Mouse (Mus musculus) hindbrain, embryonic 12.5 days (tissue): ENCODE measurements around the gene Kcnn4. TPM values are rescaled to one million over a fixed set of nuclear protein-coding genes. Genes with fewer than 3 reads are reported as not detected.

ENCODE experiments used
- ATAC-seq: fragments of 200-750 bp; cut with Nextera tagmentation; 2 replicates; pipeline ENCODE4 v1.8.0; 2017; ENCODE audit warnings: moderate TSS enrichment; ENCODE audit not compliant: low FRiP score
- H3K27ac ChIP-seq: fragments of 300-500 bp; sonication (generic); 2 replicates; pipeline ENCODE4 v1.5.1; 2016; ENCODE audit warnings: mild to moderate bottlenecking
- H3K27me3 ChIP-seq: fragments of 300-500 bp; sonication (generic); 2 replicates; pipeline ENCODE4 v1.6.1; 2016; ENCODE audit warnings: mild to moderate bottlenecking
- H3K36me3 ChIP-seq: fragments of 300-500 bp; sonication (generic); 2 replicates; pipeline ENCODE4 v1.6.1; 2016; ENCODE audit warnings: mild to moderate bottlenecking
- H3K4me1 ChIP-seq: fragments of 300-500 bp; sonication (generic); 2 replicates; pipeline ENCODE4 v1.6.1; 2016
- H3K4me2 ChIP-seq: fragments of 300-500 bp; sonication (generic); replicated peaks from 2 replicates; pipeline ENCODE4 v1.6.1; 2016; ENCODE audit warnings: mild to moderate bottlenecking
- H3K4me3 ChIP-seq: fragments of 300-500 bp; sonication (generic); 2 replicates; pipeline ENCODE4 v1.5.1; 2016; ENCODE audit warnings: mild to moderate bottlenecking
- H3K9ac ChIP-seq: fragments of 300-500 bp; sonication (generic); 2 replicates; pipeline ENCODE4 v1.6.1; 2016; ENCODE audit warnings: mild to moderate bottlenecking, moderate library complexity
- H3K9me3 ChIP-seq: fragments of 300-500 bp; sonication (generic); replicated peaks from 2 replicates; pipeline ENCODE4 v1.6.1; 2016; ENCODE audit warnings: mild to moderate bottlenecking
- WGBS: fragments of 180-500 bp; shearing (Covaris S2); methylation state at CpG from one replicate; pipeline ENCODE4 v1.1.7; 2016; 5-methylcytosine and 5-hydroxymethylcytosine counted together
- polyA plus RNA-seq: library from polyadenylated mRNA; unstranded; fragments of >200 nt; fragmentation: Nextera tagmentation; extraction: Ambion mirVana; gene quantifications from 2 replicates; pipeline ENCODE4 v1.2.1, GENCODE M21; 2016

Kcnn4 gene
- polyA plus RNA-seq, 1 experiment from 2014 or later, result 2.1 TPM

DNA sequence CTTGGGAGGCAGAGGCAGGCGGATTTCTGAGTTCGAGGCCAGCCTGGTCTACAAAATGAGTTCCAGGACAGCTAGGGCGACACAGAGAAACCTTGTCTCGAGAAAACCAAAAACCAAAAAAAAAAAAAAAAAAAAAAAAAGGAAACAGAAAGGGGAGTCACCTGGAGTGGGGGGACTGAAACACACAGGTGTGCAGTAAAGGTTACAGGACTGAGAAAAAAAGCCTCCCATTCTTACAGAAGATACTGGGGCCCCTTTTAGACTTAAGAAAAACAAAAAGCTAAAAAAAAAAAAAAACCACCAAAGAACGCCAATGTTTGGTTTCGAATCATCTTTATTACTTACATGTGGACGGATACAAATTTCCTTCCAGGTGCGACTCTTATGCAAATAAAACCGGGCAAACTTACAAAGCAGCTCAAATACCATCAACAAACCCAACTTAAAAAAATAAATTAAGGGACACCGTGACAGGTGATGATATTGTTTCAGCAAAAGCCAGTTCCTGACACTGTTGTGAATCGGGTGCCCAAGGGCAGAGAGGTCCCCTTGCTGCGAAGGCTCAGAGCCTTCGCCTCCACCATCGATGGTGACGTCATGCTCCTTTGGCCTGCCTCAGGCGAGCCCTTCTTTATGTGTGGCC lies 12.8 kb downstream of the Kcnn4 start:
- ATAC-seq, result no peak
- H3K27ac ChIP-seq, result no peak overlapping the region
- no peak overlapping the region for H3K9ac ChIP-seq
- H3K4me3 ChIP-seq, result no peak overlapping the region
- no peak overlapping the region for H3K4me2 ChIP-seq
- 0 out of 2 replicates have a peak, but pooled peaks cover 3% of the 10 kb centered on the region for H3K27me3 ChIP-seq
- H3K36me3 ChIP-seq, result no peaks in the 10 kb centered on the region
- H3K9me3 ChIP-seq, result no peaks in the 10 kb centered on the region
- WGBS, result 84% methylated on average over 16 of the region's 16 CpGs
- 0 out of 2 replicates have a peak, but pooled peaks cover 5% of the 10 kb centered on the region for H3K4me1 ChIP-seq

DNA sequence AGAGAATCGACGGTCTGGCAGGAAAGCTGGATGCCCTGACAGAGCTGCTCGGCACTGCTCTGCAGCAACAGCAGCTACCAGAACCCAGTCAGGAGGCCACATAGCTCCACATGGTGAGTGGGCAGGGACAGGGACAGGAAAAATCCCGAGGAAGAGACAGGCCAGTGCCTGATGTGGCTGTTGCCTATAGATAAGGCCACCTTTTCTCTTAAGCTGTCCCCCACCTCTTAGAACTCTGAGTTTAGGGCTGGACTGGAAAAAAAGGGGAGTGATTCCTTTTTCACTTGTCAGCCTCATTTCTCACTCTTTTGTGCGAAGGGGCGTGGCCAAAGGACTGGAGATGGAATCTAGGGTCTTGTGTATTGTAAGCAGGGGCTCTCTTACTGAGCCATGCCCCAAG lies 14.0 kb downstream of the Kcnn4 start:
- H3K9ac ChIP-seq, result no peak overlapping the region
- no peak for ATAC-seq

DNA sequence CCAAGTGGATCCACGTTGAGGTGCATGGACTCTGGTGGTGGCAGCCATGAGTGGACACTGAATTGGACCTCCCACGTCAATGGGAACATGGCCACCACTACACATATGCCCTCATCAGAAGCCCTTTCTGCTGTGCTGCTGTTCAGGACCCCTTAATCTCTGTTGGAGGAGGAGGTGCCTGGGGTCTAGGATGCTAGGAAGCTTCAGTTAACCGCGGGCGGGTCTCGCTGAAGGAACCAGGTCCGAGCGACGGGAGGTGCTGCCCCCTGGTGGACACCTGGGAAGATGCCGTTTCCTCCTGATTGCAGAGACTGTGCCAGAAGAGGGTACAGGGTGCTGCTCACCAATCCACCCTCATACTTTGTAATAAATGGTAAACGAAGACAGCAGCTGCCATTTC lies 14.8 kb downstream of the Kcnn4 start:
- Histone ChIP-seq H3K36me3 (no peaks in the 10 kb centered on the region), H3K9me3 (no peaks in the 10 kb centered on the region), H3K27ac (no peak overlapping the region), H3K4me2 (peak overlapping the region; percentile 31), H3K27me3 (no peaks in the 10 kb centered on the region), H3K4me3 (no peak overlapping the region), H3K9ac (no peak overlapping the region), H3K4me1 (0 out of 2 replicates have a peak, but pooled peaks cover 2% of the 10 kb centered on the region)
- 10% methylated on average over 11 of the region's 11 CpGs for WGBS
- peak; percentile 60 for ATAC-seq

More for the DNA sequence above, 14.0 kb downstream of the Kcnn4 start:
- H3K36me3 ChIP-seq, result no peaks in the 10 kb centered on the region
- H3K27me3 ChIP-seq, result no peaks in the 10 kb centered on the region
- H3K4me3 ChIP-seq, result no peak overlapping the region
- no peaks in the 10 kb centered on the region for H3K9me3 ChIP-seq
- no peak overlapping the region for H3K4me2 ChIP-seq
- H3K27ac ChIP-seq, result no peak overlapping the region
- H3K4me1 ChIP-seq, result 0 out of 2 replicates have a peak, but pooled peaks cover 5% of the 10 kb centered on the region
- WGBS, result 66% methylated on average over 6 of the region's 6 CpGs

DNA sequence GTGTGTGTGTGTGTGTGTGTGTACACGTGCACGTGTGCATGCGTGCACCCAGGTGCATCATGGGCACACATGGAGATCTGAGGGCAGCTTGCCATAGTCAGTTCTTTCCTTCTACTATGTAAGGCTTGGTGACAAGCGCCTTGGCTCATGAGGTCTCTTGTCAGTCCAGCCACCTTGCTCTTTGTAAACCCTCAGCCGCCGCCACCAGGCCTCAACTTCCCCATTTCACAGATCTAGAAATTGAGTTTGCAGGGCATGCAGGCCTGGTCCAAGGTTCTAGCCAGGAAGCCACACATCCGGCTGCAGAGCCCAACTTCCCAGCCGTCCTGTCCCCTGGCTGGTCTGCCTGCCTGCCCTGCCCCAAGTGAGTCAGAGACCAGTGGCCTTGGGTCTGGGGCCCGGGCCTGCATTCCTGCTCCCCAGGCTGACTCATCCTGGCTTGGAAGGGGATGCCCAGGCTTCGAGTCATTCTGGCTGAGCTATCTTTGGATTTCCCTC lies 17.0 kb downstream of the Kcnn4 start:
- H3K27ac ChIP-seq, result no peak overlapping the region
- WGBS, result 85% methylated on average over 10 of the region's 10 CpGs
- ATAC-seq, result no peak

DNA sequence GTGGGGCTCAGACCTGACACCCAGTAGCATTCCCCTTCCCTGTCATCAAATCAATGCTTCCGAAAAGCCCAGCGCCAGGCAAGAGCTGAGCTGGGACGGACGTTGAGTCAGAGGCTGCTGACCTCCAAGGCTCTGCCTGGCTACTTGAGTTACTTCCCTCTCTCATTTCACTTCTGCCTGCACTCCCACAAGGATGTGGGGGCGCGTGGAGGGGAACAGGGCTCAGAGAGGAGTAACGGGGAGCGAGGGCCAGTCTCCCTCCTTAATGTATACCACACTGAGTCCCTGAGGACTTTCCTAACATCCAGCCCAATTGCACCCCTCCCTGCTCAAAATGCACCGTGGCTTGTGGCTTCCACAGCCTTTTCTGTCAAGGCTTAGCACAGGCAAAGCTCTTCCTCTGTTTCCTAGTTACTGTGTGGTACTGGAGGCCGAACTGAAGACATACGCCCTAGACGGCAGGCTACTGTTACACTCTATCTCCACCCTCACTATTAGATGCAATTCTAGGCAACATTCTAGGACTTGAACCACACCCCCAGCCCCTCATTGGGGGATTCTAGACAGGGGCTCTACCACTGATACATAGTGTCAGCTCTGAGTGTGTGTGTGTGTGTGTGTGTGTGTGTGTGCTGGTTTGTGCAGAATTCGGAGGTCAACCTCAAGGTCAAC lies 19.6 kb downstream of the Kcnn4 start:
- Histone ChIP-seq H3K4me2 (no peak overlapping the region), H3K4me3 (no peak overlapping the region), H3K27me3 (no peaks in the 10 kb centered on the region), H3K4me1 (peaks cover 9% of the 10 kb centered on the region), H3K27ac (0 out of 2 replicates have a peak overlapping the region, but pooled peaks have one; percentile 12), H3K9ac (peak overlapping the region; percentile 13; the same call in 1 of the 2 replicates), H3K36me3 (no peaks in the 10 kb centered on the region), H3K9me3 (no peaks in the 10 kb centered on the region)
- 65% methylated on average over 13 of the region's 13 CpGs for WGBS
- ATAC-seq, result no peak

More for the DNA sequence above, 17.0 kb downstream of the Kcnn4 start:
- H3K36me3 ChIP-seq, result no peaks in the 10 kb centered on the region
- H3K4me1 ChIP-seq, result peaks cover 9% of the 10 kb centered on the region
- no peaks in the 10 kb centered on the region for H3K27me3 ChIP-seq
- peak overlapping the region; percentile 43; the same call in 1 of the 2 replicates for H3K9ac ChIP-seq
- no peak overlapping the region for H3K4me3 ChIP-seq
- H3K9me3 ChIP-seq, result no peaks in the 10 kb centered on the region
- H3K4me2 ChIP-seq, result no peak overlapping the region

- ATAC-seq, result peak; percentile 43
- Histone ChIP-seq H3K36me3 (no peaks in the 10 kb centered on the region), H3K9ac (no peak overlapping the region), H3K27me3 (no peaks in the 10 kb centered on the region), H3K4me1 (peaks cover 9% of the 10 kb centered on the region), H3K4me3 (no peak overlapping the region), H3K4me2 (peak overlapping the region; percentile 26), H3K27ac (peak overlapping the region; percentile 71; the same call in 1 of the 2 replicates), H3K9me3 (no peaks in the 10 kb centered on the region)
- WGBS, result 57% methylated on average over 7 of the region's 7 CpGs
Measured at GRCm38 (mm10) chr7:24390512-24390911, 20.4 kb downstream of the Kcnn4 start.

- 26% methylated on average over 5 of the region's 5 CpGs for whole genome bisulfite sequencing
- Histone ChIP-seq H3K9ac (no peak overlapping the region; the same call in 1 of the 2 replicates), H3K4me1 (peaks cover 9% of the 10 kb centered on the region), H3K4me2 (peak overlapping the region; percentile 26), H3K36me3 (no peaks in the 10 kb centered on the region), H3K4me3 (no peak overlapping the region), H3K27me3 (no peaks in the 10 kb centered on the region), H3K27ac (peak overlapping the region; percentile 71), H3K9me3 (no peaks in the 10 kb centered on the region)
- peak; percentile 80 for ATAC-seq
Measured at GRCm38 (mm10) chr7:24391077-24391476, 21.0 kb downstream of the Kcnn4 start.

- WGBS, result 74% methylated on average over 2 of the region's 2 CpGs
- no peaks in the 10 kb centered on the region for H3K36me3 ChIP-seq
Measured at GRCm38 (mm10) chr7:24391687-24392086, 21.6 kb downstream of the Kcnn4 start.

DNA sequence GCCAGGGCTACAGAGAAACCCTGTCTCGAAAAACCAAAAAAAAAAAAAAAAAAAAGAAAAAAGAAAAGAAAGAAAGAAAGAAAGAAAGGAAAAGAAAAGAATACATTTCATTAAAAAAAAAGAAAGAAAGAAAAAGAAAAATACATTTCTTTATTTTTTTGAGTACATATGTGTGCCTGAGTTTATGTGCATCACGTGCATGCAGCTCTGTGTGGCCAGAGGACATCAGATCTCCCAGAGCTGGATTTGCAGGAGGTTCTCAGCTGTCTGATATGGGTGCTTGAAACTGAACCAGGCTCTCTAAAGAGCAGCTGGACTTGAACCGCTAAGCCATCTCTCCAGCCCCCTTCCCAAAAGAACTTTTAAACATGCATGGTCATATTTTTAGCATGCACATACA lies 24.0 kb downstream of the Kcnn4 start:
- H3K9ac ChIP-seq, result no peak overlapping the region
- no peaks in the 10 kb centered on the region for H3K27me3 ChIP-seq
- WGBS, result 78% methylated on average over 3 of the region's 3 CpGs
- peaks cover 9% of the 10 kb centered on the region for H3K4me1 ChIP-seq
- H3K4me2 ChIP-seq, result no peak overlapping the region
- no peaks in the 10 kb centered on the region for H3K36me3 ChIP-seq
- ATAC-seq, result no peak
- no peak overlapping the region for H3K4me3 ChIP-seq
- H3K9me3 ChIP-seq, result no peaks in the 10 kb centered on the region
- H3K27ac ChIP-seq, result no peak overlapping the region

More at GRCm38 (mm10) chr7:24391687-24392086, 21.6 kb downstream of the Kcnn4 start:
- Histone ChIP-seq H3K27me3 (no peaks in the 10 kb centered on the region), H3K9me3 (no peaks in the 10 kb centered on the region), H3K27ac (peak overlapping the region; percentile 71), H3K4me3 (no peak overlapping the region), H3K9ac (no peak overlapping the region), H3K4me1 (peaks cover 9% of the 10 kb centered on the region), H3K4me2 (no peak overlapping the region)
- no peak for ATAC-seq

GRCm38 (mm10) chr7:24394475-24395161 lies 24.6 kb downstream of the Kcnn4 start:
- H3K27me3 ChIP-seq, result no peaks in the 10 kb centered on the region
- no peaks in the 10 kb centered on the region for H3K36me3 ChIP-seq
- WGBS, result 86% methylated on average over 15 of the region's 15 CpGs
- H3K9me3 ChIP-seq, result no peaks in the 10 kb centered on the region
- no peak overlapping the region for H3K4me3 ChIP-seq
- ATAC-seq, result no peak
- no peak overlapping the region for H3K27ac ChIP-seq
- H3K4me1 ChIP-seq, result peaks cover 9% of the 10 kb centered on the region
- H3K9ac ChIP-seq, result no peak overlapping the region
- H3K4me2 ChIP-seq, result no peak overlapping the region

GRCm38 (mm10) chr7:24396832-24397231 lies 26.8 kb downstream of the Kcnn4 start:
- Histone ChIP-seq H3K27ac (no peak overlapping the region), H3K4me3 (no peak overlapping the region), H3K9me3 (no peaks in the 10 kb centered on the region), H3K27me3 (no peaks in the 10 kb centered on the region), H3K36me3 (no peaks in the 10 kb centered on the region), H3K4me2 (no peak overlapping the region), H3K4me1 (peaks cover 9% of the 10 kb centered on the region), H3K9ac (no peak overlapping the region)
- 77% methylated on average over 11 of the region's 11 CpGs for WGBS
- no peak for ATAC-seq

GRCm38 (mm10) chr7:24398364-24398913 lies 28.4 kb downstream of the Kcnn4 start:
- no peak overlapping the region for H3K4me2 ChIP-seq
- peaks cover 10% of the 10 kb centered on the region for H3K36me3 ChIP-seq
- ATAC-seq, result no peak
- H3K27me3 ChIP-seq, result no peaks in the 10 kb centered on the region
- H3K4me1 ChIP-seq, result peaks cover 9% of the 10 kb centered on the region
- 95% methylated on average over 8 of the region's 8 CpGs for WGBS
- H3K9ac ChIP-seq, result no peak overlapping the region
- no peak overlapping the region for H3K27ac ChIP-seq
- no peak overlapping the region for H3K4me3 ChIP-seq
- peaks cover 9% of the 10 kb centered on the region; the same call in 1 of the 2 replicates for H3K9me3 ChIP-seq
